Mouse (Mus musculus): Measurements from ENCODE around the gene Prkcg. TPM values are rescaled to one million over a fixed set of nuclear protein-coding genes. Genes with fewer than 3 reads are reported as not detected.
"Not testable (repeated sequence)": the region's sequence is repeated elsewhere in the genome, so short reads cannot be mapped to it uniquely, and the experiment has no call there.

Gene Prkcg
- polyA plus RNA-seq, 1 experiment from 2014 or later: 0.31 TPM

DNA sequence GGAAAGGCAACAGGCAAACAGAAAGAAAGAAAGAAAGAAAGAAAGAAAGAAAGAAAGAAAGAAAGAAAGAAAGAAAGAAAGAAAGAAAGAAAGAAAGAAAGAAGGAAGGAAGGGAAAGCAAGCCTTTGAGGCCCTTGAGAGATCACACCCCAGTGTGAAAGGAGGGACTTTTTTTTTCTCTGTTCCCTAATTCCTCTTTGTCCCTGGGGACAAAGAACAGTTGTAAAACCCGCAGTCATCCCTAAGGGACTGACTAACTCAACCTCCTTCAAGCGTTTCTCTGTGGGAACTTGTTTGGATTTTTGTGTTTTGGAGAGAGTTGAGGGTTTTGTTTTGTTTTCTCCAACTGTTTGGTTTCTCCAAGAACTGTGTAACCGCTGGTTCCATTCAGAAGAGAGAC, 20.7 kb upstream of the Prkcg start:
- ATAC-seq (ENCODE audit: low FRiP score) (no peak), DNase-seq (ENCODE audit: low spot score, missing footprints) (no peak)
- Histone ChIP-seq H3K27ac (ENCODE audit: low read depth, low read length) (no peak overlapping the region), H3K36me3 (ENCODE audit: control insufficient read depth, insufficient read depth, low read length) (no peaks in the 10 kb centered on the region), H3K27me3 (ENCODE audit: control insufficient read depth, insufficient read depth, low read length) (no peaks in the 10 kb centered on the region), H3K9ac (ENCODE audit: low read length) (no peak overlapping the region), H3K4me3 (ENCODE audit: low read depth, low read length) (no peak overlapping the region), H3K4me2 (no peak overlapping the region), H3K4me1 (ENCODE audit: control insufficient read depth, insufficient read depth, low read length) (no peaks in the 10 kb centered on the region), H3K9me3 (ENCODE audit: control insufficient read depth, low read length) (no peaks in the 10 kb centered on the region)
- 14% methylated on average over 3 of the region's 3 CpGs for WGBS

DNA sequence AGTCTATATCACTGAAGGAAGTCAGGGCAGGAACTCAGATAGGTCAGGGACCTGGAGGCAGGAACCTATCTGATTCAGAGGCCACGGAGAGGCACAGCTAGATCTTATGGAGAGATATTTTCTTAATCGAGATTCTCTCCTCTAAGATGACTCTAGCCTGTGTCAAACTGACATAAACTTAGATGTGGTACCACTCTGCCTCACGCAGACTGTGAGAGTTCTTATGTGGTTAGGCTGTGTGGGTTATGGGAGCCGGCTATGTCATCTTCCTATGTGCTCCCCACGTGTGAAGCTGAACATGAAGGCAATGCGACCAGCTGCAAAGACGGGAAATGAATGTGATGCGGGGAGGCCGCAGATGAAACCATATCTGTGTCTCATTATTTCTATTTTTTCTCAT, 16.8 kb upstream of the Prkcg start:
- H3K4me1 ChIP-seq (ENCODE audit: control insufficient read depth, insufficient read depth, low read length): no peaks in the 10 kb centered on the region
- DNase-seq (ENCODE audit: low spot score, missing footprints): no peak

DNA sequence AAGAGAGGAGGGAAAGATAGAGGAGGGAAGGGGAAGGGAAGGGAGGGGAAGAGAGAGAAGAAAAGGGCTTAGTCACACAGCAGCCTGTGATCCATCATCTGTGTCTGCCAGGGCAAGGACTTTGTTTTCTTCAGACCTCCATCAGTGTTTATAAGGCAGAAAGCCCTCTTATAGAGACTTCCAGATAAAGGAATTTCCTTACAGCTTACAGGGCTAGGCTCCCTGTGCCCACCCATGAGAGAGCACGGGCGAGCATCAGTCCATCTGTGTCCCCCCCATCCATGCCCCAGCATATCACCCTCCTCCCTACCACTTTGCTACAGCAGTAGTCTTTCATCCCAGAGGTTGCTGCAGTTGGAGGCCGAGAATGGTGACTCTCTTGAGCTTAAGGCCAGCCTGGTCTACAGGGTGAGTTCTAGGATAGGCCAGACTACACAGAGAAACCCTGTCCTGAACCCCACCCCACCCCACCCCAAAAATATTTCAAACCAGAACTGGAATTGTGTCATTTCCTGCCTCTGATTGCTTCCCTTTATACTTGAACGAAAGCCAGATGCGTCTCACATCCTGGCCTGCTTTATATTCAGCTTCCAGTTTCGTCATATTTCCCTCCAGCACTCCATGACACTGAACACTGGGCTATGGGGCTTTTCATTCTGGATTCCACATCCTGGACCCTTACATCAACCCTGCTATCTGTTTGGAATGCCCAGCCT, 13.4 kb upstream of the Prkcg start:
- Histone ChIP-seq H3K9ac (ENCODE audit: low read length) (no peak overlapping the region), H3K4me3 (ENCODE audit: low read depth, low read length) (no peak overlapping the region), H3K27me3 (ENCODE audit: control insufficient read depth, insufficient read depth, low read length) (no peaks in the 10 kb centered on the region), H3K4me1 (ENCODE audit: control insufficient read depth, insufficient read depth, low read length) (no peaks in the 10 kb centered on the region), H3K9me3 (ENCODE audit: control insufficient read depth, low read length) (no peaks in the 10 kb centered on the region), H3K4me2 (no peak overlapping the region), H3K27ac (ENCODE audit: low read depth, low read length) (no peak overlapping the region), H3K36me3 (ENCODE audit: control insufficient read depth, insufficient read depth, low read length) (no peaks in the 10 kb centered on the region)
- WGBS: 71% methylated on average over 6 of the region's 6 CpGs
- no peak for ATAC-seq (ENCODE audit: low FRiP score)
- DNase-seq (ENCODE audit: low spot score, missing footprints): no peak

More for the DNA sequence above, 16.8 kb upstream of the Prkcg start:
- 94% methylated on average over 9 of the region's 9 CpGs for WGBS
- Histone ChIP-seq H3K9me3 (ENCODE audit: control insufficient read depth, low read length) (no peaks in the 10 kb centered on the region), H3K4me2 (no peak overlapping the region), H3K27me3 (ENCODE audit: control insufficient read depth, insufficient read depth, low read length) (no peaks in the 10 kb centered on the region), H3K27ac (ENCODE audit: low read depth, low read length) (no peak overlapping the region), H3K36me3 (ENCODE audit: control insufficient read depth, insufficient read depth, low read length) (no peaks in the 10 kb centered on the region), H3K4me3 (ENCODE audit: low read depth, low read length) (no peak overlapping the region), H3K9ac (ENCODE audit: low read length) (no peak overlapping the region)
- ATAC-seq (ENCODE audit: low FRiP score): no peak

DNA sequence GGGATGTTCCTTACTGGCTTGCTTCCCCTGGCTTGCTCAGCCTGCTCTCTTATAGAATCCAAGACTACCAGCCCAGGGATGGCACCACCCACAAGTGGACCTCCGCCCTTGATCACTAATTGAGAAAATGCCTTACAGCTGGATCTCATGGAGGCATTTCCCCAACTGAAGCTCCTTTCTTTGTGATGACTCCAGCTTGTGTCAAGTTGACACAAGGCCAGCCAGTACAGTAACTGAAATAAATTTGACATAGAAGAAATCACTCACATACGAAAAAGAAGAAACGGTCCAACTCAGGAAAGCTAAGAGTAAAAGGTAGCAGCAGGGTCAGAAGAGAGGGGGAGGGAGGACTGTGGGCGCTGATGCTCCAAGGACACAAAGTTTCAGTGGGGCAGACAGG, 12.2 kb upstream of the Prkcg start:
- H3K36me3 ChIP-seq (ENCODE audit: control insufficient read depth, insufficient read depth, low read length); DNase-seq (ENCODE audit: low spot score, missing footprints); H3K9ac ChIP-seq (ENCODE audit: low read length); H3K27ac ChIP-seq (ENCODE audit: low read depth, low read length); ATAC-seq (ENCODE audit: low FRiP score); H3K9me3 ChIP-seq (ENCODE audit: control insufficient read depth, low read length); H3K4me3 ChIP-seq (ENCODE audit: low read depth, low read length); H3K4me1 ChIP-seq (ENCODE audit: control insufficient read depth, insufficient read depth, low read length); H3K4me2 ChIP-seq; H3K27me3 ChIP-seq (ENCODE audit: control insufficient read depth, insufficient read depth, low read length): not testable (repeated sequence)
- 60% methylated on average over 4 of the region's 4 CpGs for WGBS

DNA sequence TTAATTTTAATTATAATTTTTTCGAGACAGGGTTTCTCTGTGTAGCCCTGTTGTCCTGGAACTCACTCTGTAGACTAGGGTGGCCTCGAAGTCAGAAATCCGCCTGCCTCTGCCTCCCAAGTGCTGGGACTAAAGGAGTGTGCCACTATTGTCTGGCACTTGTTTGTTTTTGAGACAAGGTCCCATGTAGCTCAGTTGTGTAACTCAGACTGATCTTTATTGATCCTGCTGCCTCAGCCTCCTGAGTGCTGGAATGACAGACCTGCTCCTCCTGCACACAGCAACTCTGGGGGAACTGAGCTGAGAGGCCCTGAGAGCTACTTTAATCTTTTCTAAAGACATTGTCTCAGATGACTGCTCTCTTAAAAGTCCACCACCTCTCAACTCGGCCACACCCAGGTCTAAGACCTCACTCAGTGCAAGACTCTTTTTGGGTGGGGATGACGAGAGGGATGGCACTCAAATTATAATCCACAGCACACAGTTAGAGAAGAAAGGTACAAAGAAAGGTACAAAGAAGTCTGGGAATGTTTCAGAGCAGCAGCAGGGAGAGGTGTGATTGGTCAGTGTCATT, 8.8 kb upstream of the Prkcg start:
- no peaks in the 10 kb centered on the region for H3K27me3 ChIP-seq (ENCODE audit: control insufficient read depth, insufficient read depth, low read length)
- no peaks in the 10 kb centered on the region for H3K4me1 ChIP-seq (ENCODE audit: control insufficient read depth, insufficient read depth, low read length)
- H3K27ac ChIP-seq (ENCODE audit: low read depth, low read length): no peak overlapping the region
- DNase-seq (ENCODE audit: low spot score, missing footprints): no peak
- H3K9ac ChIP-seq (ENCODE audit: low read length): no peak overlapping the region
- no peak overlapping the region for H3K4me3 ChIP-seq (ENCODE audit: low read depth, low read length)
- no peaks in the 10 kb centered on the region for H3K36me3 ChIP-seq (ENCODE audit: control insufficient read depth, insufficient read depth, low read length)
- H3K9me3 ChIP-seq (ENCODE audit: control insufficient read depth, low read length): no peaks in the 10 kb centered on the region
- no peak for ATAC-seq (ENCODE audit: low FRiP score)
- no peak overlapping the region for H3K4me2 ChIP-seq
- 66% methylated on average over 5 of the region's 5 CpGs for WGBS

DNA sequence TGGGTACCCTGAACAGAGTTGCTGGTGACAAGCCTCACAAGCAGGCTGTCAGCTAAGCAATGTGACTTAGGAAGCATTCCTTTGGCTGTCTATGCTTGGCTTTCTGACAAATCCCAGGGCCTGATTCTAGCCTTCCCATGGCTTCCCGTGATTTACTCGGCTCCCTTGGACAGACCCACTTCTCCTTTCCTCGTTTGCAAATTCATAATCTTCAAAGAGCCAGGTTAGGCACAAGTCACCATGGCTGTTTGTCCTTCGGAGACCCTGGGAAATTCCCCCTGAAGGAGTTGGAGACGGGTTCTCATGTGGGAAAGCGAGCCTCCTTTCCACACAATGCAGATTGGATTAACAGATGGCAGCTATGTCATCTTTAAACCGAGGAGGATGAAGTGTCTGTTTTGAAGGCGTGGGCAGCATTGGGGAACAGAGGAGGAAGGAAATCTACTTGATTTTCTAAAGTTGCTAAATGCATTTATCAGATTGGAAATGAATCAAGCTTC, 8.3 kb upstream of the Prkcg start:
- DNase-seq (ENCODE audit: low spot score, missing footprints): no peak
- 58% methylated on average over 8 of the region's 8 CpGs for WGBS
- ATAC-seq (ENCODE audit: low FRiP score): no peak

DNA sequence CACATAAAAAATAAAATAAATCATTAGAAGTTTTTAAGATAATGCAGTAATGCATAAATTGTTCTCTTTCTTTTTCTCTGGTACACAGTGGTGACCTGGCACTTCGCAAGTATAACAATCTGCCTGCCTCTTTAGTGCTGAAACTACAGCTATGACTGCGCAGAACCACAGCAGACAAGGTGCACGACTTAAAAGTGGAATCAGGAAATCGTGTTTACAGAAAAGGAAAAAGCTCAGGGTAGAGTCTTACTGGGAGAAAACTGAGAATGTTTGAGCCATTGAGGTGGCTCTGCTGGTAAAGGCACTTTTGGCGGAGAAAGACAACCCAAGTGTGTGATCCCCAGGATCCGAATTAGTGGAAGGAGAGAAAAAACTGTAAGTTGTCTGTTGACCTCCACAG, 7.2 kb upstream of the Prkcg start:
- H3K36me3 ChIP-seq (ENCODE audit: control insufficient read depth, insufficient read depth, low read length): no peaks in the 10 kb centered on the region
- no peaks in the 10 kb centered on the region for H3K27me3 ChIP-seq (ENCODE audit: control insufficient read depth, insufficient read depth, low read length)
- H3K27ac ChIP-seq (ENCODE audit: low read depth, low read length): no peak overlapping the region
- no peak for DNase-seq (ENCODE audit: low spot score, missing footprints)
- H3K9ac ChIP-seq (ENCODE audit: low read length): no peak overlapping the region
- no peaks in the 10 kb centered on the region for H3K4me1 ChIP-seq (ENCODE audit: control insufficient read depth, insufficient read depth, low read length)
- no peak for ATAC-seq (ENCODE audit: low FRiP score)
- 75% methylated on average over 6 of the region's 6 CpGs for WGBS
- H3K4me2 ChIP-seq: no peak overlapping the region
- no peaks in the 10 kb centered on the region for H3K9me3 ChIP-seq (ENCODE audit: control insufficient read depth, low read length)
- no peak overlapping the region for H3K4me3 ChIP-seq (ENCODE audit: low read depth, low read length)

More for the DNA sequence above, 8.3 kb upstream of the Prkcg start:
- H3K4me3 ChIP-seq (ENCODE audit: low read depth, low read length): no peak overlapping the region
- H3K9me3 ChIP-seq (ENCODE audit: control insufficient read depth, low read length): no peaks in the 10 kb centered on the region
- no peak overlapping the region for H3K4me2 ChIP-seq
- no peak overlapping the region for H3K27ac ChIP-seq (ENCODE audit: low read depth, low read length)
- H3K27me3 ChIP-seq (ENCODE audit: control insufficient read depth, insufficient read depth, low read length): no peaks in the 10 kb centered on the region
- no peak overlapping the region for H3K9ac ChIP-seq (ENCODE audit: low read length)
- H3K4me1 ChIP-seq (ENCODE audit: control insufficient read depth, insufficient read depth, low read length): no peaks in the 10 kb centered on the region
- H3K36me3 ChIP-seq (ENCODE audit: control insufficient read depth, insufficient read depth, low read length): no peaks in the 10 kb centered on the region

DNA sequence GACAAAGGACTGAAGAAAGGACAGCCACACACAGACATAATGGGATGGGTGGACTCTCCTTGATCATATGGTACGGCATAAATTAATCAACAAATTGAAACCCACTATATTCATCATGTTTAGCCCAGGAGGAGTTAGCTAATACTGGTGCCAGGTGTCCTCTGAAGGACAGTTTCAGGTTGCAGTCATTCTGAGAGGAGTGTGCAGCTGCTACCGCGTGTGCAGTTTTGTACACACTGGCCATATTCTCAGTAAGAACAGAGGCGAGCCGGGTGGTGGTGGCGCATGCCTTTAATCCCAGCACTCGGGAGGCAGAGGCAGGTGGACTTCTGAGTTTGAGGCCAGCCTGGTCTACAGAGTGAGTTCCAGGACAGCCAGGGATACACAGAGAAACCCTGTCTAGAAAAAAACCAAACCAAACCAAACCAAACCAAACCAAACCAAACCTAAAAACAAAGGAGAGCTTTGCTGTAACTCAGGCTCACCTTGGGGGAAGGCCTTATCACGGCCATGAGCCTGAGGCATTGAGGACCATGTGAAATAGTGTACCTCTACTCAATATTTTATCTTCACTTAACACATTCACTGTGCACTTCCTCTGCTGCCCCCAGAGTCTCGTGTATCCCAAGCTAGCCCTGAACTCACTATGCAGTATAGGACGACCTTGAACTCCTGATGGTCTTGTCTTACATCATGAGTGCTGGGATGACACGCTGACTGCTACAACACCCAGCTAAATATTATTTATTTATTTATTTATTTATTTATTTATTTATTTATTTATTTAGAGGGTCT, 5.7 kb upstream of the Prkcg start:
- ATAC-seq (ENCODE audit: low FRiP score) (no peak), DNase-seq (ENCODE audit: low spot score, missing footprints) (no peak)
- 88% methylated on average over 11 of the region's 11 CpGs for WGBS
- Histone ChIP-seq H3K36me3 (ENCODE audit: control insufficient read depth, insufficient read depth, low read length) (no peaks in the 10 kb centered on the region), H3K4me2 (no peak overlapping the region), H3K27ac (ENCODE audit: low read depth, low read length) (no peak overlapping the region), H3K4me1 (ENCODE audit: control insufficient read depth, insufficient read depth, low read length) (no peaks in the 10 kb centered on the region), H3K9ac (ENCODE audit: low read length) (no peak overlapping the region), H3K27me3 (ENCODE audit: control insufficient read depth, insufficient read depth, low read length) (no peaks in the 10 kb centered on the region), H3K9me3 (ENCODE audit: control insufficient read depth, low read length) (no peaks in the 10 kb centered on the region), H3K4me3 (ENCODE audit: low read depth, low read length) (no peak overlapping the region)

DNA sequence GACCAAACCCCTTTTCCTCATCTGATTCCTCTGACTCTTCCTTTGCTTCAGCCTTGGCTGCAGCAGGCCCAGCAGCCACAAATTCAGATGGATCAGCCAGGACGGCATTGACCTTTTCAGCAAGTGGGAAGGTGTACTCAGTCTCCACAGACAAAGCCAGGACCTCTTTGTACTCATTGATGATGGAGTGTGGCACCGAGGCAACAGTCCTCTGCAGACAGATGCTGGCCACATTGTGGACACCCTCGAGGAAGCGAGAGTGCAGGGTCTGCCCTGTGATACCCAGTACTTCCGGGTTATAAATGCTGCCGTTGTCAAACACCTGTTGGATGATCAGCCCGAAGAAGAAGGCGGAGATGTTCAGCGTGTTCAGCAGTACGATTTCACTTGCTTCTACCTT, 4.4 kb upstream of the Prkcg start:
- Histone ChIP-seq H3K36me3 (ENCODE audit: control insufficient read depth, insufficient read depth, low read length) (no peaks in the 10 kb centered on the region), H3K27ac (ENCODE audit: low read depth, low read length) (no peak overlapping the region), H3K9ac (ENCODE audit: low read length) (no peak overlapping the region), H3K4me2 (no peak overlapping the region), H3K4me3 (ENCODE audit: low read depth, low read length) (no peak overlapping the region), H3K9me3 (ENCODE audit: control insufficient read depth, low read length) (no peaks in the 10 kb centered on the region), H3K4me1 (ENCODE audit: control insufficient read depth, insufficient read depth, low read length) (peaks cover 5% of the 10 kb centered on the region; the same call in 1 of the 2 replicates), H3K27me3 (ENCODE audit: control insufficient read depth, insufficient read depth, low read length) (no peaks in the 10 kb centered on the region)
- DNase-seq (ENCODE audit: low spot score, missing footprints) (no peak), ATAC-seq (ENCODE audit: low FRiP score) (no peak)
- WGBS: 88% methylated on average over 10 of the region's 10 CpGs

Measured in midbrain, embryonic 11.5 days (tissue).